Mouse (Mus musculus): ENCODE measurements around the gene Cyp2d26. TPM values are rescaled to one million over a fixed set of nuclear protein-coding genes. Genes with fewer than 3 reads are reported as not detected.
"Not testable (repeated sequence)": the region's sequence is repeated elsewhere in the genome, so short reads cannot be mapped to it uniquely, and the experiment has no call there.

Gene Cyp2d26
- polyA plus RNA-seq, 1 experiment from 2014 or later: not detected

DNA sequence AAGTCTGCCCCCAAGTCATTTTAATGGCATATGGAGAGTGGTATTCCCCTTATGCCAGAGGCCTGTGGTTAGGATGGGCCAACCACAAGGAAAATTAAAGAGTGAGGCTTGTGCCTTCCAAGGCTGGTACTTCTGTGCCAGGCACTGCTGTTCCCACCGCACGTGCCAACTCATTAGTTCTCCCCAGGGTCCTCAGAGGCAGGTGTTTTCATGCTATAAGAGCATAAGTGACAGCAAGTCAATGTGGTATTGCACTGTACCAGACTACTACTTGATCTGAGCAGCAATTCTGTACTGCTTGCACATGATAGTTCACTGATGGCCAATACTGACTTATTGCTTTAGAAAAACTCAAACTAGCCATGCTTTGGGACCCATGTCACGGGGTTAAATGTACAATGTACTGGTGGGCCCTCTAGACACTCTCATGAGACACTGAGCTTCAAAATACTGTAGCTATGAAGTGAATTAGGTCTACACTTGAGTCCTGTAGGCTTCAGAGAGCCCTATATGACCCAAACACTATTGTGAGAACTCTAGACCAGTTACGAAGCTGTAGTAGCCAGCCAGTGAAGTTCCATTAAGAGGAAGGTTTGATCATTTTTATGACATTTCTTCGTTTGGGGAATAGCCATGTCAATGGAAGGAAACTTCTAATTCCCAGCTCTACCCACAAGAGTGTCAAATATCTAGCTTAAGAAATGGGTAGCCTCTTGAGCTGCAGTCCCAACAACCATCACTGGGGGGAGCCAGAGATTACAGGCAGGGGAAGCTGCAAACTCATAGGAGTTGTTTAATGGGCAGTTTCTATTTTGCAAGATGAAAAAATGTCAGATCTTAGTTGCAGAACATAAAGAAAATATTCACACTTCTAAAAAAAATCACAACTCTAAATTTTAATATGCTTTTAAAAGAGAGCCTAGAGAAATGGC, 10.9 kb upstream of the Cyp2d26 start:
- no peak overlapping the region for H3K27ac ChIP-seq (replicated peaks)
- no peaks in the 10 kb centered on the region for H3K27me3 ChIP-seq
- H3K9me3 ChIP-seq: no peaks in the 10 kb centered on the region
- no peak overlapping the region for H3K9ac ChIP-seq (replicated peaks)
- H3K4me3 ChIP-seq: no peak overlapping the region
- WGBS: 77% methylated on average over 5 of the region's 5 CpGs
- H3K4me2 ChIP-seq (replicated peaks): no peak overlapping the region
- peaks cover 5% of the 10 kb centered on the region; the same call in 1 of the 2 replicates for H3K4me1 ChIP-seq
- no peak for ATAC-seq (ENCODE audit: low FRiP score, low read depth)
- 0 out of 2 replicates have a peak, but pooled peaks cover 5% of the 10 kb centered on the region for H3K36me3 ChIP-seq

DNA sequence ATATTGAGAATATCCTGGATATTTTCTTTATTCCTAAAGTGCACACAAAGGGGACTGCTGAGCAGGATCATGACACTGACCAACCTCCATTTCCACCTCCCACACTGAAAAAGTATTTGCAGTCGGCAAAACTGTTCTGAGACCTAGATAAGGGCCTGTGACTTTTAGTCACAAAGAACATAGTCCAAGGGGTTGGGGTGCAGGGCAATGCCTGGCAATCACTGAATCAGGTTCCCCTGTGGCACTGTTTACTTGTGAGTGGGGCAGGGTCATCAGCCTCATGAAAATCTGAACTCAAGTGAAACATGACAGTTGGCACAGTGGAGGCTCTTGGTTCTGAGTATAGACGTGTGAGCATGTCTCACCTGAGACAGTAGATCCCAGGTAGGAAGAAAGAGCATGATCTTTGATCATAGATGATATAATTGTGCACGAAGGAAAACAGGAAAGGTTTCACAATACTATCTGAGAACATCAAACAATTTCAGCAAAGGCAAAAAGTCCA, 1.9 kb upstream of the Cyp2d26 start:
- 81% methylated on average over 3 of the region's 3 CpGs for WGBS
- no peak overlapping the region for H3K4me2 ChIP-seq (replicated peaks)
- no peak overlapping the region for H3K9ac ChIP-seq (replicated peaks)
- no peaks in the 10 kb centered on the region for H3K4me1 ChIP-seq
- no peaks in the 10 kb centered on the region for H3K9me3 ChIP-seq
- H3K4me3 ChIP-seq: no peak overlapping the region
- ATAC-seq (ENCODE audit: low FRiP score, low read depth): no peak
- H3K27ac ChIP-seq (replicated peaks): no peak overlapping the region
- H3K36me3 ChIP-seq: no peaks in the 10 kb centered on the region
- no peaks in the 10 kb centered on the region for H3K27me3 ChIP-seq

DNA sequence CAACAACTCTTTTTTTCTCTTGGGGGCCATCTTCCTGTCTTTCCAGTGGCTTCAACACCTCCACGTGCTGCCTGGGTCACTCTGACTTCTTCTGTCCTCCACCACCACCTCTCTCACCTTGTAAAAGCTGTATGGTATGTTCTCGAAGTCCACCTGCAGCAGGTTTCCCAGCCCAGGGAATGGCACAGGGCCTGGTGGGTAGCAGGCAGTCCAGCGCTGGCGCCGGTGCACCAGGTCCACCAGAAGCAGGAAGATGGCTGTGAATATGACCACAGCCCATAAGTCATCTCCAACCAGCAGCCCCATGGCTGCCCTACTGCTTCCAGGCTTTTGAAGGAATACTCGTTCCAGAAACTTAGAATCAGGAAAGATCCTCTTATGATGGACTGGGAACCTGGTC, 226 bp downstream of the Cyp2d26 start:
- no peak overlapping the region for H3K4me3 ChIP-seq
- H3K4me2 ChIP-seq (replicated peaks): no peak overlapping the region
- no peak for ATAC-seq (ENCODE audit: low FRiP score, low read depth)
- 91% methylated on average over 6 of the region's 6 CpGs for WGBS
- no peaks in the 10 kb centered on the region for H3K4me1 ChIP-seq
- no peak overlapping the region for H3K27ac ChIP-seq (replicated peaks)
- H3K36me3 ChIP-seq: no peaks in the 10 kb centered on the region
- H3K27me3 ChIP-seq: no peaks in the 10 kb centered on the region
- no peak overlapping the region for H3K9ac ChIP-seq (replicated peaks)
- no peaks in the 10 kb centered on the region for H3K9me3 ChIP-seq

DNA sequence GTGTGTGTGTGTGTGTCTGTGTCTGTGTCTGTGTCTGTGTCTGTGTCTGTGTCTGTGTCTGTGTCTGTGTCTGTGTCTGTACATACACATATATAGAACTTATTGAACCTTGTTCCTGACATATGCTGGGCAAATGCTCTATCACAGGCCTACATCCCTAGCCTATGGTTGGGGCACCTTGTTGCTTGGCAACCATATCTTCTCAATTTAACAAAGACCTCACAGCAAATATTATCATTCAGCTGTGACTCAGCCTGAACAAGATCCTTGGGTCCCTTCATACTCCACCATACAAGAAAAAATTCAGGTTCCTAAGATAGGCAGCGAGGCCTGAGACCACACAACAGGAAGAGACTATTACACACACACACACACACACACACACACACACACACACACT, 640 bp downstream of the Cyp2d26 start:
- Histone ChIP-seq H3K4me2 (replicated peaks) (no peak overlapping the region), H3K9me3 (no peaks in the 10 kb centered on the region), H3K27me3 (no peaks in the 10 kb centered on the region), H3K4me3 (no peak overlapping the region), H3K27ac (replicated peaks) (no peak overlapping the region), H3K9ac (replicated peaks) (no peak overlapping the region), H3K36me3 (no peaks in the 10 kb centered on the region), H3K4me1 (no peaks in the 10 kb centered on the region)
- WGBS: 67% methylated on average over 1 of the region's 1 CpGs
- no peak for ATAC-seq (ENCODE audit: low FRiP score, low read depth)

DNA sequence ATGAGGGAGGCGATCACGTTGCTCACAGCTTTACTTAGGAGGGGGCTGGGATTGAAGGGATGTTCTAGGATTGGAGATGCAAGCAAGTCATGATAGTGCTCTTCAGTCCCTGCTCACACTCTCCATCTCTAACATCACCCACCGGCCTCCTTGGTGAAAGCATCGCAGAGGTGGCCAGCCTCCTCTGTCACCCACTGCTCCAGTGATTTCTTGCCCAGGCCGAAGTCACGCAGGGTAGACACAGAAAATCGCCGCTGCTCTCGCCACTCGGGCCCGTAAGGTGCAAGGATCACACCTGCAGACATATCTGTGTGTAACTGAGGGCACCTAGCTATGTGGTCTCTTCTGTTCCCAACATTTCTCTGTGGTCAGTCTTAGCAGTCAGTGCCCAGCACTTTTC, 1.5 kb downstream of the Cyp2d26 start:
- no peak overlapping the region for H3K4me3 ChIP-seq
- no peaks in the 10 kb centered on the region for H3K9me3 ChIP-seq
- H3K9ac ChIP-seq (replicated peaks): no peak overlapping the region
- 92% methylated on average over 11 of the region's 11 CpGs for WGBS
- no peak overlapping the region for H3K4me2 ChIP-seq (replicated peaks)
- no peaks in the 10 kb centered on the region for H3K4me1 ChIP-seq
- no peaks in the 10 kb centered on the region for H3K27me3 ChIP-seq
- no peaks in the 10 kb centered on the region for H3K36me3 ChIP-seq
- ATAC-seq (ENCODE audit: low FRiP score, low read depth): no peak
- no peak overlapping the region for H3K27ac ChIP-seq (replicated peaks)

DNA sequence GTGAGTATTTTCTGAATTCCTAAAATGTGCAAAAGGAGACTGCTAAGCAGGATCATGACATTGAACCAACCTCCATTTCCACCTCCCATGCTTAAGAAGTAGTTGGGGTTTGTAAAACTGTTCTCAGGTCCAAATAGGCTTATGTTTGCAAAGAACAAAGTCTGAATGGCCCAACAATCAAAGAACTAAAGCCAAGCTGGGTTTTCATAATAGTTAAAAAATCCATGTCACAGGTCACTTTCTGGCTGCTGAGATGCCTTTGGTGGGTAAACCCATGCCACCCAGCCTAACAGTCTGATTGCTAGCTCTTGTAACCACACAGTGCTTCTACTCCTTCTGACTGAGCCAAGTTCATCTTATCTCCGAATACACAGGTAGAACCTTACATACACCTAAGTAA, 9.5 kb downstream of the Cyp2d26 start:
- Histone ChIP-seq H3K9ac (replicated peaks) (no peak overlapping the region), H3K4me2 (replicated peaks) (no peak overlapping the region), H3K9me3 (no peaks in the 10 kb centered on the region), H3K4me3 (no peak overlapping the region), H3K27ac (replicated peaks) (no peak overlapping the region), H3K36me3 (no peaks in the 10 kb centered on the region), H3K27me3 (no peaks in the 10 kb centered on the region), H3K4me1 (no peaks in the 10 kb centered on the region)
- ATAC-seq (ENCODE audit: low FRiP score, low read depth): no peak
- 84% methylated on average over 1 of the region's 1 CpGs for WGBS

DNA sequence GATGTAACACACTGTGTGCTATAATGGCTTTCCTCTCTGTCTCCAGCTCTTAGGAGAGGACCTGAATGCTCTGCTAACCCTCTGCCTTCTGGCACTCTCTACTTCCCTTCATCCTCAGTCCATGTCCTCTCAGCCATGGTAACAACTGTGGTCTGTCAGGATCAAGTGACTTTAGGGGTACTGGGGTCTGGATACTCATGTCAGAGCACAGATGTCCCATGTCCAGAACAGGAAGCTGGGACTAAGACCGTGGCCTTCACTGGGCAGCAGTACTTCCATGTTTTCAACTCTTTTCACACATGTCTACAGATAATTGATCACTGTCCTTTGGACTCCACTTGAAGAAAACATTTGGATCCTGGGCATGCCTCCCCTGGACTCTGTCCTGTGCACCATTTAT, 10.3 kb downstream of the Cyp2d26 start:
- Histone ChIP-seq H3K27ac (replicated peaks) (no peak overlapping the region), H3K9me3 (no peaks in the 10 kb centered on the region), H3K4me3 (no peak overlapping the region), H3K36me3 (no peaks in the 10 kb centered on the region), H3K27me3 (no peaks in the 10 kb centered on the region), H3K9ac (replicated peaks) (no peak overlapping the region), H3K4me1 (no peaks in the 10 kb centered on the region), H3K4me2 (replicated peaks) (no peak overlapping the region)
- WGBS: 80% methylated on average over 1 of the region's 1 CpGs
- no peak for ATAC-seq (ENCODE audit: low FRiP score, low read depth)

DNA sequence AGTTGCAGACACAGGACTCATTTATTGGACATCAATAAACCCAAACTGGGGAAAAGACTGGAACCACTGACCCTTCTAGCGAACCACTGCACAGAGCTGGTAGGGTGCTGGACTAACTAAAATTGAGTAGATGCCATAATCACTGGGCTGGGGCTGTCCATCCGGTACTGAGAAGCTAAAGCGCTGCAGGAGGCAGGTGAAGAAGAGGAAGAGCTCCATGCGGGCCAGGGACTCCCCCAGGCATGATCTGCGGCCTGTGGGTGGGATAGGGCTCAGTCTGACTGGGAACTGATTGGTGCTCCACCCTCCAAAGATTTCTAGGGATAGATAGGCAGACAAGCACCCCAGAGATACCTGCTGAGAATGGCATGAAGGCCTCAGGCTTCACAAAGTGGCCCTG, 16.2 kb downstream of the Cyp2d26 start:
- not testable (repeated sequence) for H3K9me3 ChIP-seq; H3K4me3 ChIP-seq; H3K4me2 ChIP-seq (replicated peaks); H3K27ac ChIP-seq (replicated peaks); H3K4me1 ChIP-seq; ATAC-seq (ENCODE audit: low FRiP score, low read depth); H3K27me3 ChIP-seq; H3K9ac ChIP-seq (replicated peaks); H3K36me3 ChIP-seq
- WGBS: 79% methylated on average over 5 of the region's 5 CpGs

DNA sequence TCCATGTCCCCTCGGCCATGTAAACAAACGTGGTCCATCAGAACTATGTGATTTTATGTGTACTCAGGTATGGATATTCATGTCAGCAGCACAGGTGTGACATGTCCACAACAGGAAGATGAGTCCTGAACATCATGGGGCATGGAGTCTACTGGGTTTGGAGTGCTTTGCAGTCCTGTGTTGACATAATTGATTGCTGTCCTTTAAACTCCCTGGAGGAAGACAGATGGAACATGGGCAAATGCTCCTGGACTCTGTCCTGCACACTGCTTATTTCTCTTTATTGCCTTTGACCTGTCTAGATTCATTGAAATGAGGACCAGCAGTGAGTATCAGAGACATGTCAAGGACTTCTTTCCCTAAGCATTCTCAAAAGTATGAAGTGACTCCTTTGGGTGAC, 28.2 kb downstream of the Cyp2d26 start:
- Histone ChIP-seq H3K4me3 (no peak overlapping the region), H3K4me2 (replicated peaks) (no peak overlapping the region), H3K27me3 (no peaks in the 10 kb centered on the region), H3K4me1 (no peaks in the 10 kb centered on the region), H3K27ac (replicated peaks) (no peak overlapping the region), H3K9ac (replicated peaks) (no peak overlapping the region), H3K9me3 (no peaks in the 10 kb centered on the region), H3K36me3 (no peaks in the 10 kb centered on the region)
- no peak for ATAC-seq (ENCODE audit: low FRiP score, low read depth)
- 84% methylated on average over 2 of the region's 2 CpGs for WGBS

DNA sequence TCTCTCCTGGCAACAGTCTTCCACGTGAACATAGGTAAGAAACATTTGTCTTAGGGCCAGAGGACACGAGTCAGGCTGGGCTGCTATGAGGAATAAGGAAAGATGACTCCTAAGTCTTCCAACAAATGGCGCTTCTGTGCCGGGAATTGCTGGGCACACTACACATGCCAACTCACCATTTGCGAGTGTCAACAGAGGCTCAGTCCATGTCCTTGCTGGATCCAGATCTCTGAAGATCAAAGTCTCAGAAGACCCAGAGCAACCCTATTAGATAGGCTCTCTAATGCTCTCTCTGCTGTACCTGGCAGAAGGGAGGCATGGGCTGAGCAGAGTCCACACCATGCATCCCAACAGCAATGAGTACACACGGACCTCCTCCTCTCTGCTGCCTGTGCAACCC, 29.2 kb downstream of the Cyp2d26 start:
- H3K36me3 ChIP-seq: no peaks in the 10 kb centered on the region
- WGBS: 79% methylated on average over 6 of the region's 6 CpGs
- no peak for ATAC-seq (ENCODE audit: low FRiP score, low read depth)
- H3K4me2 ChIP-seq (replicated peaks): no peak overlapping the region
- H3K9ac ChIP-seq (replicated peaks): no peak overlapping the region
- H3K27ac ChIP-seq (replicated peaks): no peak overlapping the region
- no peak overlapping the region for H3K4me3 ChIP-seq
- no peaks in the 10 kb centered on the region for H3K4me1 ChIP-seq
- H3K27me3 ChIP-seq: no peaks in the 10 kb centered on the region
- no peaks in the 10 kb centered on the region for H3K9me3 ChIP-seq

DNA sequence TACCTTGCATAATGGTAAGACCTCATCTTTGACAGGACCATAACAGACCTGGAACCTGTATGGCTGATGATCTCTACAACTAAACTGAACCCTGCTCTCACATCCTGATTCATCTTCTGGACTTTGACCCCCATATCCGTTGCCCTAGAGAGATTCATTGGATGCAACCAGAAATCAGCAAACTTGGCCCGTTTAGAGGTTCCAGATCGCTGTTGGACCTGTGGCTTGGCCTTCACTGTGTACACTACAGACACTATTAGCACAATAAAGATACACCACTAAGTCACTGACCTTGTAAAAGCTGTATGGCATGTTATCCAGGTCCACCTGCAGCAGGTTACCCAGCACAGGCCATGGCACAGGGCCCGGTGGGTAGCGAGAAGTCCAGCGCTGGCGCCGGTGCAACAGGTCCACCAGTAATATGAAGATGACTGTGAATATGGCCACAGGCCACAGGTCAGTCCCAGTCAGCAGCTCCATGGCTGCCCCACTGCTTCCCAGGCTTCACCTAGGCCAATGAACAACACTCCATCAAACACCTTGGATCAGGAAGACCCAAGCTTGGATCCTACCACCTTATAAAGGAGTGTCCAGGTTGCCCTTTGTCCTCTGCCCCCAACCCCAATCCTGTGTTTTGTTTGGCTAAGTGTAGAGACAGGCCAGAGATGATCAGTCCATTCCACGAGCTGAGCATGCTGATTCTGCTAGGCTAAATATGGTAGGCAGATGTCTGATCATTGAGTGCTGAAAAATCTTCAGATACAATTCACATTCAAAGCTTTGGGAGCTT, 30.3 kb downstream of the Cyp2d26 start, which contains the start of gene Cyp2d40:
TSS of gene Cyp2d40 (minus strand) at position 553 of the 790 bp plus-strand sequence.
- Histone ChIP-seq H3K27ac (replicated peaks) (no peak within 1 kb of the TSS), H3K4me3 (no peak within 1 kb of the TSS), H3K4me2 (replicated peaks) (no peak within 1 kb of the TSS), H3K36me3 (no peaks in the 10 kb centered on the region), H3K9ac (replicated peaks) (no peak within 1 kb of the TSS), H3K4me1 (no peaks in the 10 kb centered on the region), H3K9me3 (no peaks in the 10 kb centered on the region), H3K27me3 (no peaks in the 10 kb centered on the region)
- WGBS: 92% methylated on average over 9 of the region's 9 CpGs
- no peak for ATAC-seq (ENCODE audit: low FRiP score, low read depth)

DNA sequence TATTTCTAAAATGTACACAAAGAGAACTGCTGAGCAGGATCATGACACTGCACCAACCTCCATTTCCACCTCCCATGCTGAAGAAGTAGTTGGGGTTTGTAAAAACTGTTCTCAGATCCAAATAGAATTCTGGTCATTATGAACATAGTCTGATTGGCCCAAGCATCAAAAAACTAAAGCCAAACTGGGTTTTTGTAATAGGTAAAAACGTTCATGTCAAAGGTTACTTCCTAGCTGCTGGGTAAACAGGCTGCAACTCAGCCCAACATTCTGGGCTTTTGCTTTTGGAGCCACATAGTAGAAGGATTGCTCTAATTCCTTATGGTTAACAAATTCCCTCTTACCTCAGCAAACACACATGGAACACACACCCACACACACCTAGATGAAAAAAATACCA, 46.0 kb downstream of the Cyp2d26 start:
- no peak overlapping the region for H3K4me2 ChIP-seq (replicated peaks)
- ATAC-seq (ENCODE audit: low FRiP score, low read depth): no peak
- 53% methylated on average over 1 of the region's 1 CpGs for WGBS

More for the DNA sequence above, 46.0 kb downstream of the Cyp2d26 start:
- Histone ChIP-seq H3K27me3 (no peaks in the 10 kb centered on the region), H3K4me1 (no peaks in the 10 kb centered on the region), H3K4me3 (no peak overlapping the region), H3K9me3 (no peaks in the 10 kb centered on the region), H3K9ac (replicated peaks) (no peak overlapping the region), H3K36me3 (no peaks in the 10 kb centered on the region), H3K27ac (replicated peaks) (no peak overlapping the region)
